Mouse (Mus musculus): ENCODE measurements at regions not wholly inside any gene's neighbourhood (a gene's known extent, or its start where the extent isn't known, plus 50 kb on each side); places are given as distances from the start of the nearest gene placed in this dataset.
"Not testable (repeated sequence)": the region's sequence is repeated elsewhere in the genome, so short reads cannot be mapped to it uniquely, and the experiment has no call there.

DNA sequence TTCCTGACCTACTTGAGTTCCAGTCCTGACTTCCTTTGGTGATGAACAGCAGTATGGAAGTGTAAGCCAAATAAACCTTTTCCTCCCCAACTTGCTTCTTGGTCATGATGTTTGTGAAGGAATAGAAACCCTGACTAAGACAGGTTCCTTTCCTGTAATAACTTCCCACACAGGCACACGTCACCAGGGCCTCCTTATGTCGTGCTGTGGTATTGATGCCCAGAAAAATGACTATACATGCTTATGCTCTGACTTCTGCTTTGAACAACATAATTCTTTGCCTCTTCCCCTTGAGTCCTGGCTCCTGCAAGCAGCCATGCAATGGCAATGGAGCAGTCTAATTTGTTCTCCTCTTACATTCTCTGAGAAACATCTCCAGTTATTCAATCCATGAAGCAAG is 151.5 kb downstream of the BC067074 start:
- not testable (repeated sequence) for TF ChIP-seq CTCF (IDR thresholded peaks at IDR 0.05; ENCODE audit: extremely low read depth, insufficient read length, insufficient replicate concordance, low read depth, low read length); POLR2A (IDR thresholded peaks at IDR 0.05; ENCODE audit: low read depth, low read length)
